In the genomic region with DNA sequence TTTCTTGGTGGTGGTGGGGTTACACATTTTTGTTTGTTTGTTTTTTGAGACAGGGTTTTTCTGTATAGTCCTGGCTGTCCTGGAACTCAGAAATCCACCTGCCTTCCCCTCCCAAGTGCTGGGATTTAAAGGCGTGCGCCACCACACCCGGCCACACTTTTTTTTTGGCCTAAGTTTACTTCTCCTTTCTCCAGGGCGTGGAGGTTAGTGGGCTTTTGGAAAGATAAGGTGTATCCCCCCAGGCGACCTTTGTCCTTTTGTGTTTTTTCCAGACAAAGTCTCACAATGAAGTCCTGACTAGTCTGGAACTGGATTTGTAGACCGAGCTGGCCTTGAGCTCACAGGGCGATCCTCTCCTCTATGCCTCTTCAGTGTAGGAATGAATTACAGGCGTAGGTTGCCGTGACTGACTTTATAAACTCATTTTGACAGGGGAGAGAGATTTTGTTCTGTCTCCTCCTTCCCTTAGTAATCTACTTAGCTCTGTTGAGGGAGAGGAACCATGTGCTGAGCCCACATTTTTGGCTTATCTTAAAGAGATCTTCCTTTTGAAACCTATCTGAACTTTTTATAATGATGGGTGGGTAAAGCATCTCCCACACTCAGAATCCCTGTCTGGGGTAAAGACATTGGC, we compare ENCODE assay signal across 1 mouse cellular context.
TF ChIP-seq lines count a peak whose summit lies in the region.

No protein-coding gene starts in this region.

TF ChIP-seq in CH12.LX, 34 proteins besides CTCF, POLR2A, EP300 and RAD21 (continued from another document):
- TF ChIP-seq USF2 (conservative IDR thresholded peaks at IDR 0.05; ENCODE audit: low read depth, low read length) (no peak), MYC (IDR thresholded peaks at IDR 0.05; ENCODE audit: low read depth, low read length) (no peak), NELFE (IDR thresholded peaks at IDR 0.05; ENCODE audit: low read depth, low read length) (no peak), UBTF (IDR thresholded peaks at IDR 0.05; ENCODE audit: low read depth, low read length) (no peak), HCFC1 (IDR thresholded peaks at IDR 0.05; ENCODE audit: low read depth, low read length) (no peak), MAFK (IDR thresholded peaks at IDR 0.05; ENCODE audit: insufficient replicate concordance, low read length) (no peak), JUN (IDR thresholded peaks at IDR 0.05; ENCODE audit: insufficient read depth, low read depth, low read length) (no peak), USF1 (IDR thresholded peaks at IDR 0.05; ENCODE audit: low read depth, low read length) (no peak), MAZ (IDR thresholded peaks at IDR 0.05; ENCODE audit: low read depth, low read length) (no peak)
